Mouse (Mus musculus) right cerebral cortex, postnatal 25 days (tissue): ENCODE measurements around the gene Mcm3.
"Not testable (repeated sequence)": the region's sequence is repeated elsewhere in the genome, so short reads cannot be mapped to it uniquely, and the experiment has no call there.

Source experiments
- DNase-seq: peaks from one replicate; pipeline ENCODE4 v3.0.0; 2022

The Mcm3 gene

DNA sequence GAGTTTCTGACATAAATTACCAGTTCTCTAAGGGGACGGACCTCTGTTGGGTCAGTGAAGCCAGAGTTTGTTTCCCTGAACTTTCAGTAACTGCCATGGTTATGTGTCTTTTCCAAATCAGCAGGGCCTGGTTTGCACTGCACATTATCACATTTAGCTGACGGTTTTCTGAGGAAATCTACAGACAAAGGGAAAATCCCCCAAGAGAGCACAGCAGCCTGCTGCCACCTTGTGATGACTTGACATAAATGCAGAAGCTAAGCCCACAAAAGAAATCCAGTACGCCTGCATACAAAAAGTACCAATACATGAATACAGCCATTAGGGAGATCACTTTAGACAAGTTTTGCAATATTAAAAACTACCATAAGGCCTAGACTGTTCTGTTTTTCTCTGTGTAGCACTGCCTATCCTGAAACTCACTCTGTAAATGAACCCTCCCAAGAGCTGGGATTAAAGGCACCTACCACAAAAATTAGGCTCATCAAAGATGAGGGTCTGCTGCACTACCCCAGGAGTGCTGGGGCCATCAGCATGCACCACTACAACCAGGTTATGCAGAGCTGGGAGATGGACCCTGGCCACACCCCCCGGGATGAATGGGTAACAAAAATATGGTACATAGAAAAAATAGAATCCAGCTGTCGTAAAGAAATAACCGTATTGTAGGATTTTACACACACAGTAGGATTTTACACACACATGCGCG, 18.3 kb downstream of the Mcm3 start:
- peak; percentile 42 for DNase-seq

DNA sequence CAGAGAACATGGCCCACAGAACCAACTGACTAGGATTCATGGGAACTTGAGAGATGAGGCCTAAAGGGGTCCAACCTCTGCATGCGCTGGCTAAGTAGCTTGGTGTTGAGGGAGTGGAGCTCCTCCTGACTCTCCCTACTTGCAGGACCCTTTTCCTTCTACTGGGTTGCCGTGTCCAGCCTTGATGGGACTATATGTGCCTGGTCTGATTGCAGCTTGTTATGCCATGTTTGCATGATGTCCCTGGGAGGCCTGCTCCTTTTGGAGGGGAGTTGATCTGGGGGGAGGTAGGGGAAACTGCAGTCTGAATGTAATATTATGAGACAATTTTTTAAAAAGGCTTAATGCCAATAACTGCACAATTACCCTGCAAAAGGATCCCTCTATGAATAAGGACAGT, 18.8 kb downstream of the Mcm3 start:
- DNase-seq = no peak

DNA sequence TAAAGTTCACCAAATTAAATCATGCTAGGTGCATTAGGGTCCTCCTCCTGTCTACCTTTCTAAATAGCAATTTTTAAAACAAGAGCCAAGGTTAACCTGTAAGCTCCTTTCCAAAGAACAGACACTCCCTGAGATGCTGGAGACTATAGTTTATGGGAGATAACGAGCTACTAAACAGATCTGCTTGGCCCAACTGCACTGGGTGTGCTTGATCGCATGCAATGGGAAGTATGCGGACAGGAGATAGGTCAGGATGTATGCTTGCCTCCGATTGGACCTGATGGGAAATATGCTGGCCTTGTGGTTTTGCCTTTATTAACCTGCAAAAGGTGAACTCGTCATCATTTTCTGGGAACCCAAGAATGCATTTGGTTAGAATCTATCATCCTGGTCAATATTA, 24.9 kb downstream of the Mcm3 start:
- DNase-seq = no peak

DNA sequence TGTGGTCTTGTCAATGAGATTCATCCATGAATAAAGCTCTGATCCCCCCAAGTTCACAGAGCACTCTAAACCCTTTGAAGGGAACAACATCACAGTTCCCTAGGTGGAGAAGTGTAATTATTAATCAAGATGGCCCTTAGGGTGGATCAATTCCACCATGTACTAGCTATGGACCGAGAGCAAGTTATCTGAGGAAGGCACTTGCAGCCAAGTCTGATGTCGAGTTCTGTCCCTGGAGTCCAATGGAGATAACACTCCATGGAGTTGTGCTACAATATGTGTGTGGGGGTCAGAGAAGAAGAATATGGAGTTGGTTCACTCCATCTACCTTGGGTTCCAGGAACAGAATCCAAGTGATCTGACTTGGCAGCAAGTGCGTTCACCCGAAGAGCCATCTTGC, 25.4 kb downstream of the Mcm3 start:
- DNase-seq = no peak

DNA sequence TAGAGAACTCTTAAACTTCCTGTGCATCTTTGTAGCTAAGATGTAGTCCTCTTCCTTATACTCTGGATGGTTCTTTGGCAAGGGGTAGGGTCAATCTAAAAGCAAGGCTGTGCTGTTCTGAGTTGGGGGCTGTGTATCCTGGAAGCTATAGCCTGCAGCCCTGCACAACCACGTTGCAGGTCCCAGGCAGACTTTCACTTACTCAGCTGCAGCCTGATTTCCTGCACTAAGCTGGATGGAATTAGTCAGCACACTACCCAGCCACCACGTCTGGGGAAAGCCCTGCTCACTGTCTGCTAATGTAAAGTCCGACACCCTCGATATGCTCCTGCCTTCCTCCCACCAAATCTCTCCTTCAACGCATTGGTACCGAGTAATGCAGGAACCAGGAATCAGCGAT, 28.7 kb downstream of the Mcm3 start:
- DNase-seq = no peak

DNA sequence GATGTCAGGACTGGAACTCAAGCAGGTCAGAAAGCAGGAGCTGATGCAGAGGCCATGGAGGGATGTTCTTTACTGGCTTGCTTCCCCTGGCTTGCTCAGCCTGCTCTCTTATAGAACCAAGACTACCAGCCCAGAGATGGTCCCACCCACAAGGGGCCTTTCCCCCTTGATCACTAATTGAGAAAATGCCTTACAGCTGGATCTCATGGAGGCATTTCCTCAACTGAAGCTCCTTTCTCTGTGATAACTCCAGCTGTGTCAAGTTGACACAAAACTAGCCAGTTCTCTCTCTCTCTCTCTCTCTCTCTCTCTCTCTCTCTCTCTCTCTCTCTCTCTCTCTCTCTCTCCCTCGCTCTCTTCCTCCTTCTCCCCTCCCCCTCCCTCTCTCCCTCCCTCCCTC, 29.6 kb downstream of the Mcm3 start, which contains the start of gene Il17f:
Il17f (minus strand) TSS at position 101 of the 400 bp plus-strand sequence.
- DNase-seq = not testable (repeated sequence)

DNA sequence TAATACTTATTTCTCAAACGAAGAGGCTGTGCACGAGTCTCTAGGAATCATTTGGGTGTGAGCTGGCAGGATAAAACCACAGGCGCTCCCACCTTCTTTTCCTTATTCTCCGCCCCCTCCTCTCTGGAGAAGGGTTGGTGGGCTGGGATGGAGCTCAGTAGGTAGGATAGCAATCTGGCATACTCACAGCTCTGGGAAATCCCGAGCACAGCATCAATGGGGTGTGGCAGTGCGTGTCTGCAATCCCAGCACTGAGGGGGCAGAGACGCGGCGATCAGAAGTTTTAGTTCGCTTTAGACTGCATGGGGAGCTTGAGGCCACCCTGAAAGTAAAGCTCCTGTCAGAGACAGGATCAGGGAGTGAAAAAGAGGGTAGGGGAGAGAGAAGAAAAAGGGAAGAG, 31.7 kb downstream of the Mcm3 start:
- peak; percentile 5 for DNase-seq

DNA sequence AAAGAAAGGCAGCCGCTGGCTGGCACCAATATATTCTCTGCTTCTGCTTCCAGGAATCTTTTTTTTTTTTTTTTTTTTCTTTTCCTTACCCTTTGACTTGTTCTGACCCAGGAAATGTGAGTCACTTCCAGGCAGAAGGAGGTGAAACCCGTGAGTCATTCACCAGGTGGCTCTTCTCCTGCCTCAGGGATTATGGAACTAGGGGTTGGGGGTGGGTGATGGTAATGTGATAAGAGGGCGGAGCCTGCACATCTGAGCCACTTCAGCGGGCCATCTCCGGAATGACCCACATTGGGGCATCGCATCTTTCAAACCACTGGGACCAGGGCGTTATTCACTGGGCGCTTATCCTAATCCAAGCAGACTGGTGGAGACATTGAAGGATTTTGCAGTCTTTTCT, 33.1 kb downstream of the Mcm3 start:
- no peak for DNase-seq

DNA sequence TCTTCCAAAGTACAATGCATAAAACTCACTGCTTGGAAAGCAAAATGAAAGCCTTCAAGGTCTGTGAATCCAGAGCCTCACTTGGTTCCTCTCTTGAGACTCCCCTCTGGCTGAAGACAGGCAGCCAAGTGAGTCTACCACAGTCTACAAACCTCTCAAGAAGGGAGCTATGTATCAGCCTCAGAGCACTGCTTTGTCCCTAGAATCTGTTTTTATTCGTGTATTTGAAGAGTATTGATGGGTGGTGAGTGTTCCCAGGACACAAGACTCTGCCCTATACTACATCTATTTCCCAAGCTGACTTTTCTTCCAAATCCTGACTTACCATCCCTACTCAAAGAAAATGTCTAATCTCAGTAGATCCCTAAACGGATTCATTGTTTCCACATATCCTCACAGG, 41.7 kb downstream of the Mcm3 start:
- no peak for DNase-seq

DNA sequence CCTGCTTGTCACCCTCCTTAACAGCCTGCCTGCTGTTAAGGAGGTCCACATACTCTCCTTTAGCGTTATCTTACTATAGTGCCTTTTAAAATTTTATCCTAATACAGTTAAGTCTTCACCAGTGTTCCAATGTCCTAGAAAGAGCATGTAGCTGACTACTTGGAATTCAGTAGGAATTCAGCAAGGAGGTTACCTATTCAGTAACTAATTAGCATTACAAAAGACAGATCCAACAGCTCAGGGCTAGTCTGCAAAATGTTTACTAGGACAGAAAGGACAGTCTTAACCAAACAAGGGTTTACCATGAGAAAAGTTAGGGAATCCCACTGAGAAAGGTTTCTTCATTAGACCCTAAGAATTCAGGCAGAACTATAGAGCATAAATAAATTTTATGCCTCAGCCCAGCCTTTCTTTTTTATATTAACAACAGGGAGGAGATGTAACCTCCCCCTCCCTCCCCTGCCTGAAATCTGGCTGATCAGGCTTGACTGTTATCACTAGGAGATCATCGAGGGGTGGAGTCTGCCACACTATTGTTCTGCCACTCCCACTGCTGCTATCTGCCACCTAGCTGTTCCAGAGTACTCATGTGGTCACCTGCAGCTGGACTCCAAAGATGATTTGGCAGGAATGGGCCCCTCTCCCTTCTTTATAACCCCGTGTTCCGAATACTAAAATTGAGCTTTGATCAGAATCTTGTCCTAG, 45.9 kb downstream of the Mcm3 start:
- not testable (repeated sequence) for DNase-seq

DNA sequence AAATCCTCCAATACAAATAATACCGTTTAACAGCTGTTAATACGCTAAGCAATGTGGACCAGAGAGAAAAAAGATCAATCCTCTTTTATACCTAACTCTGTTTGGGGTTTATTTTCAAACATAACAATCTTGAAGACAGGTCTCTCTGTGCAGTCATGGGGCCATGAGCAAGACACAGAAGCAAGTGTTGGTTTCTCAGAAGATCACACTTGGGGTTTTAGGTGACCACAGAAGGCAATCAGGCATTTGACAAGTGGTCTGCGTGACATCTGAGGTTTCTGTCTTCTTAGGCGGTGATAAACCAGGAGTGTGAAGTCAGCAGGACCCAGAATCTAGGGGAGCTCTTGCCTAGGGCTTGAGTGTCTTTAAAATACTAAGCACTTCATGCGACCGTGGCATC, 53.6 kb downstream of the Mcm3 start:
- no peak for DNase-seq

DNA sequence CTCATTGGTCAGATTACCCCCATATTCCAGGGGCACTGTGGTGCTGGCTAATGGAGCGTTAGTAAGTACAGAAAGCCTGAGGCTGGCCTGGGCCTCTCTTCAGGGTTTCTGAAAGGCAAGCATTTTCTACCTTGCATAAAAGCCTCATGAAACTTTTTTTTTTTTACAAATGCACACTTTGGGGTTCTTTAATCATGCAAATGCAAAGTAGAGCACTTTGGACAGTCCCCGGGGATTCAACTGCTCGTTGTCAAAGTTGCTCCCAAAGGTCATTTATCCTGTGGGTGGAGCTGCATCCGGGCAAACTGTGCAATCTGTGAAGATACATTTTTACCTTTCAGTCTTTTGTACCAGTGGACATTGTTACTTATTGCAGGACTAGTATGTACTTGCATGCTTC, 58.7 kb downstream of the Mcm3 start:
- DNase-seq = no peak

DNA sequence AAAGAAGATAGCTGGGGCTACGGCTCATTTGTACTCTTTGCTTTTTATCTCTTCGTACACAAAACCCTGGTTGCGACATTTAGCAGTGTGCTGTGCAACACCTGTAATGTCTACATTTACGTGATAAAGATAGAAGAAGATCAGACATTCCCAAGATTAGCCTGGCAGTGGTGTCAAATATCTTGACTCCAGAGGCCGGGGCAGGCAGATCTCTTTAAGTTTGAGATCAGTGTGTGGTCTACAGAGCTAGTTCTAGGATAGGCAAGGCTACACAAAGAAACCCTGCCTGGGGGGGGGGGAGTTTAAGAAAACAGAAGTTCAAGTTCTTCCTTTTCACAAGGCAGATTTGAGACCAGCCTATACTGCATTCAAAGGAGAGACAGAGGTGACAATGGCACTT, 59.8 kb downstream of the Mcm3 start:
- DNase-seq = no peak

DNA sequence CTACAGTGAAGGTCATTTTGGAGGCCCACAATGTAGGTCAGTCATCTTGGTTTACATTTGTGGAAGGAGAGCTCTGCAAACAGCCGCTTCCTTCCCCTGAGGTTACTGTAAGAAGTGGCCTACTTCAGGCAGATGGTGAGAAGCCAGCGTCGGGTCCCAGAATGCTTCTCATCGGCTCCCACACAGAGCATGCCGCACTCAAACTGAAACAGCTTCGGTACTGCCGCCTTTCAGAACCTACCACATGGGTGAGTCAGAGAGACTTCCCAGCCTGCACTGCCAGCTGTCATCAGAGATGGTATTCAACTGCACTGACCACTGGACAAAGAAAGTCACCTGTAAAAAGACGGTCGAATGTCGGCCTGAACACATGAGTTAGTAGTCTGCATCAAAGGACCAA, 60.3 kb downstream of the Mcm3 start:
- DNase-seq = peak; percentile 38

DNA sequence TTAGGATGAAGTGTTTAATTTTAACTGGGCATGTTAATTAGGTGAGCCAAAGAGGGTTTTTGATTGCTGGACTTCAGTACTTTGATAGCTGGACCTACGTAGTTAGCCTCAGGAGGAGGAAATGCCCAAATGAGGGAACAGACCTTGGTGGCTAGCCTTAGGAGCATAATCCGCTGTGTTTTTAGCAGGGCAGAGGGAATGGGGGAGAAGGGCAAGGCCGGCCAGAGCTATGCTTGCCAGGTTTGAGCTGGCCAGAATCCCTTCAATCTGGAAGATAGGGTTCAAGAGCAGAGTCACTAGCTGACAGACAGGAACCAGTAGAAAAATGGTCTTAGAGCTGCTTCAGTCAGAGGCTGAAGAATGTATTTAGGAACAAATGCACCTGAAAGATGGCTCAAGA, 62.5 kb downstream of the Mcm3 start:
- no peak for DNase-seq

DNA sequence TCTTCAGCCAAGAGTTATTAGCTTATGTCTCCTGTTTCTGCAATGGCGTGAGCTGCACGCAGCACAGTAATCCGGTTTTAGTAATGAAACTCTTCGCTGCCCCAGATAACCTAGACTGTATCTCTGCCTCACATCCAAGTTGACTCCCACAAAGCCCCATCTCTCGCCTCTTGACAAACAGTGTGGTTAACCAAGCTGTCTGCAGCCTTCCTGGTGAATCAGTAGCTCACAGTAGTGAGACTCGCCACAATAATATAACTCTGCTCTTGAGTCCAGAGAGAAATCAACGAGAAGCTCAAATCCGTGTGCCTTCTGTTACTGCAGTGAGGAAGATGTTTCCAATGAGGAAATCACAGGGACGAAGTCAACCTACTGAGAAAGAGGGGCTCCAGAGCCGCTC, 65.7 kb downstream of the Mcm3 start:
- no peak for DNase-seq
